ENCODE assay signal across 8 mouse cellular contexts in the genomic region with DNA sequence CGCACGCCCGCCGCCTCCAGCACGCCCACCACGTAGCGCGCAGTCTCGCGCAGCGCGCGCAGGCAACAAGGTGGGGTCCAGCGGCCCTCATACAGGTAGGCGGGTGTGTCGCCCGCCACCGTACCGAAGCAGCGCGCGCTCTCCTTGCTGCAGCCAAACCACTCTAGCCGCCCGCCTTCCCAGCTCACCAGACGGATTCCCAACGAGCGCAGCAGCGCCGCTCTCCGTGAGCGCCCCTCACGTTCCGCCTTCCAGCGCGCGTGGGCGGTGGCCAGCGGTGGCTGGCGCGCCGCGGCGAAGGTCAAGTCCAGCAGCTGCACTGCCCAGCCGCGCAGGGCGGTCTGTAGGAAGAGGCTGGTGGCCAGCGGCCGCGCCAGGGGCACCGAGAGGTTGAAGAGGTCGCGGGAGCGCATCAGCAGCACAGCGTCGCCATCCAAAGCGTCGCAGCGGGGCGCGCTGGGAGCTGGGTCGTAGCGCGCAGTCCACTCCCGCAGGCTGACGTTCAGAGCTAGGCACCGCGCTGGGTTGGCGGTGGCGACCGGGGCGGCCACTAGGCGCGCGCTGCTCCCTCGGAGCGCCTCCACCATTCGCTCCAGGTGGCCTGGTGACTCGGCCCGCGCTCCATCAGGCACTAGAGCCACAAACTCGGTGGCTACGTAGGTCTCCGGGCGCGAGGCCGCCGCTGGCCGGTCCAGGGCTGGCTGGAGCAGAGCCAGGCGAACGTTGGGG. TPM values are rescaled to one million over a fixed set of nuclear protein-coding genes. Genes with fewer than 3 reads are reported as not detected.
DNase-seq lines count a peak whose midpoint lies in the region.

No protein-coding gene starts in this region.

- peak; percentile 40 to 55 for DNase-seq in frontal cortex, postnatal 10 days (ENCODE audit: low spot score in 2 of 2)
- no peak for DNase-seq in frontal cortex, adult 2 months (ENCODE audit: extremely low spot score in 1 of 2, low spot score in 1 of 2)
- peak; percentile 14 for DNase-seq in CD4-positive helper T cell, adult 2 months (ENCODE audit: low read depth, low spot score)
- DNase-seq in cerebellum, adult 9-10 months = peak; percentile 62
- peak; percentile 55 to 61 for DNase-seq in frontal cortex, postnatal 36 days (ENCODE audit: low spot score in 2 of 2)
- DNase-seq in liver = peak; percentile 29
- DNase-seq in right cerebral cortex, adult 18-20 months = peak; percentile 69
- no peak for DNase-seq in adipocyte (ENCODE audit: low spot score)

RNA-seq across cellular contexts. Expression of a gene that starts 4.6 kb away (rescaled TPM):
- polyA plus RNA-seq in frontal cortex, adult 2 months (2012; rRNA removed) = 262 TPM in 2 replicates

RNA-seq across cellular contexts. Expression of a gene that starts 5.4 kb away (rescaled TPM):
- 38.2 and 40.3 TPM in 2 replicates for polyA plus RNA-seq in frontal cortex, adult 2 months (2012; rRNA removed)

RNA-seq across cellular contexts. Expression of a gene that starts 29.9 kb away (rescaled TPM):
- 12.6 and 13.4 TPM in 2 replicates for polyA plus RNA-seq in frontal cortex, adult 2 months (2012; rRNA removed)

RNA-seq across cellular contexts. Expression of a gene that starts 31.6 kb away (rescaled TPM):
- polyA plus RNA-seq in frontal cortex, adult 2 months (2012; rRNA removed) = 6.4 and 6.7 TPM in 2 replicates

Comparison
In these comparisons a context has a peak if more than half of its experiments do, and no peak if none do; other contexts are left out.
1. DNase-seq: peak in frontal cortex, postnatal 10 days (2 of 2), CD4-positive helper T cell, adult 2 months (single experiment), cerebellum, adult 9-10 months (single experiment), frontal cortex, postnatal 36 days (2 of 2), liver (single experiment) and right cerebral cortex, adult 18-20 months (single experiment); none in frontal cortex, adult 2 months (0 of 2) and adipocyte (single experiment).